Mouse (Mus musculus) frontal cortex, postnatal 25 days (tissue): ENCODE data around the gene Ugt1a9.
"Not testable (repeated sequence)": the region's sequence is repeated elsewhere in the genome, so short reads cannot be mapped to it uniquely, and the experiment has no call there.

Experiments
- DNase-seq, 2 experiments: peaks; one replicate each; pipeline ENCODE4 v3.0.0; 2022; ENCODE audit warnings: low spot score in 2 of 2

Ugt1a9 gene

GRCm38 (mm10) chr1:88070495-88070894 lies at the start of gene Ugt1a9:
Gene Ugt1a9, plus strand, starts transcription at chr1:88070800.
- no peak for DNase-seq

- DNase-seq = not testable (repeated sequence)
Measured at GRCm38 (mm10) chr1:88025244-88025643, 45.4 kb upstream of the Ugt1a9 start.

GRCm38 (mm10) chr1:88043044-88043443 lies 27.6 kb upstream of the Ugt1a9 start:
- not testable (repeated sequence) for DNase-seq

- DNase-seq = not testable (repeated sequence)
Measured at GRCm38 (mm10) chr1:88044832-88045437, 25.7 kb upstream of the Ugt1a9 start.

GRCm38 (mm10) chr1:88047408-88047807 lies 23.2 kb upstream of the Ugt1a9 start:
- DNase-seq = not testable (repeated sequence)

- no peak for DNase-seq
Measured at GRCm38 (mm10) chr1:88055088-88055487, 15.5 kb upstream of the Ugt1a9 start, which contains the start of gene Ugt1a10. Gene Ugt1a10, plus strand, starts transcription at chr1:88055388.

GRCm38 (mm10) chr1:88066472-88067102 lies 4.0 kb upstream of the Ugt1a9 start:
- not testable (repeated sequence) for DNase-seq

- no peak for DNase-seq
Measured at GRCm38 (mm10) chr1:88070902-88071301, 302 bp downstream of the Ugt1a9 start.

GRCm38 (mm10) chr1:88074471-88074870 lies 3.9 kb downstream of the Ugt1a9 start:
- no peak for DNase-seq

GRCm38 (mm10) chr1:88077128-88077527 lies 6.5 kb downstream of the Ugt1a9 start:
- DNase-seq = no peak

GRCm38 (mm10) chr1:88081670-88082069 lies 11.1 kb downstream of the Ugt1a9 start:
- no peak for DNase-seq

GRCm38 (mm10) chr1:88086125-88086524 lies 15.5 kb downstream of the Ugt1a9 start:
- no peak for DNase-seq

- DNase-seq = no peak
Measured at GRCm38 (mm10) chr1:88087513-88087912, 16.9 kb downstream of the Ugt1a9 start, which contains the start of gene Ugt1a8. Gene Ugt1a8, plus strand, starts transcription at chr1:88087813.

GRCm38 (mm10) chr1:88092341-88092740 lies 21.7 kb downstream of the Ugt1a9 start:
- no peak for DNase-seq

- not testable (repeated sequence) for DNase-seq
Measured at GRCm38 (mm10) chr1:88094270-88094676, 23.7 kb downstream of the Ugt1a9 start.

- DNase-seq = no peak
Measured at GRCm38 (mm10) chr1:88094941-88095492, 24.4 kb downstream of the Ugt1a9 start, which contains the start of gene Ugt1a7c. Gene Ugt1a7c, plus strand, starts transcription at chr1:88095062.

- not testable (repeated sequence) for DNase-seq
Measured at GRCm38 (mm10) chr1:88098546-88098945, 27.9 kb downstream of the Ugt1a9 start.

GRCm38 (mm10) chr1:88099691-88100090 lies 29.1 kb downstream of the Ugt1a9 start:
- not testable (repeated sequence) for DNase-seq

GRCm38 (mm10) chr1:88103019-88103418 lies 32.4 kb downstream of the Ugt1a9 start, which contains the start of gene Ugt1a6b:
Gene Ugt1a6b, plus strand, starts transcription at chr1:88103252.
- not testable (repeated sequence) for DNase-seq

- not testable (repeated sequence) for DNase-seq
Measured at GRCm38 (mm10) chr1:88103697-88104468, 33.3 kb downstream of the Ugt1a9 start.

GRCm38 (mm10) chr1:88104667-88105430 lies 34.2 kb downstream of the Ugt1a9 start:
- no peak for DNase-seq
